Mouse (Mus musculus): ENCODE results near the gene Stat6.
A peak's percentile ranks its signal among the peaks of the same experiment; 100 is the strongest.

The Stat6 gene

GRCm38 (mm10) chr10:127642772-127643552 lies at the start of gene Stat6:
Gene Stat6, plus strand, starts transcription at chr10:127642986.
- peak; percentile 82 to 89 for DNase-seq (ENCODE audit: low spot score in 2 of 2)

DNA sequence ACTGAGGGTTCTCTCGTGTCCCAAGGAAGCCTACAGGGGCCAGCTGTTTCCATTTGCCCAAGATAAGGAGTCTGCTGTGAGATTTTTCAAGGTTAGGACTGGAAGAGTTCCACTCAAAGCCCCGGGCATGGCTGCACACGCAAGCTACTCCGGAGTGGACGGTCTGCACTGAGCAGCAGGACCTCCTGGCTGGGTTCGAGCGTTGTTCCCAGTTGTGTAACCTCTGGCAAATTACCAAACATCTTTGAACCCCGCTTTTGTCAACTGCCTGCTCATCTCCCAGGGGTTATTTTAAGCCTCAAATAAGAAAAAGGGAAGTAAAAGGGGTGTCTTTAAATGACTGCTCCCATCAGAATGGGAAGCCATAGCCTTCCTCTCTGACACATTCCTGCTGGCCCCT lies 48.4 kb upstream of the Stat6 start:
- no peak for DNase-seq (ENCODE audit: low spot score in 2 of 2)

DNA sequence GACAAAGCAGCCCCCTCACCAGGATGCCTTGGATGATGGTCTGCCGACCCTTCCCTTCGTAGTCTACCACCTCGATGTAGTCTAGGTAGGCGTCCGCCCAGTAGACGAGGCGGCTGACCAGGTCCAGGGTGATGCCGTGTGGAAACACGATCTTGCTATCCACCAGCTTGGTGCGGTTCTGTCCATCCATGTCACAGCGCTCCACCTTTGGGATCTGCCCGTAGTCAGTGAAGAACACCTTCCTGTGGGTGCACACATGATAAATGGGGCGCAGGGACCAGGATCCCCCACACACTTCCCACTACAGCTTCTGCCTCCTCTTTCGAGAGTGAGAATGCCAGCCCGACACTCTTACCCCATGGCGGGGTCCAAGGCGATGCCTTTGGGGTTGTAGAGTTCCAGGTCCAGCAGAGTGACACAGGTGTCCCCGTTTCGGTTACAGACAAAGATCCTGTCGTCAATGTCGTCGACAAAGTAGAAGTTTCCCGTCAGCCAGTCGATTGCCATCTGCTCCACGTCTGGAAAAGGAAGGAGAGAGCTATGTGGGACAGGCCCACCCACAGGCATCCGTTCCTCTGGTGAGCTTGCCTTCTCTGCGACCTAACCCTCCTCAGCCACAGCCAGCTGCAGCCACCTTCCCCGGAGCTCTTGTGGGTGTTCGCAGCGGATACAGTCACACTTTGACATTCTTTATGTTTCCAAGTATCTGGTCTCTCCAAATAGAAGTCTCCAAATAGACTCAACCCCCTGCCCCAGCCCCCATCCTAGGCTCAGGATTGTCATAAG lies 47.7 kb upstream of the Stat6 start:
- DNase-seq (ENCODE audit: low spot score in 2 of 2) = no peak

- DNase-seq (ENCODE audit: low spot score in 2 of 2) = no peak
Observed at GRCm38 (mm10) chr10:127596321-127596941, 46.4 kb upstream of the Stat6 start.

GRCm38 (mm10) chr10:127597311-127597901 lies 45.4 kb upstream of the Stat6 start:
- DNase-seq (ENCODE audit: low spot score in 2 of 2) = no peak

GRCm38 (mm10) chr10:127598607-127599006 lies 44.2 kb upstream of the Stat6 start:
- DNase-seq (ENCODE audit: low spot score in 2 of 2) = no peak

DNA sequence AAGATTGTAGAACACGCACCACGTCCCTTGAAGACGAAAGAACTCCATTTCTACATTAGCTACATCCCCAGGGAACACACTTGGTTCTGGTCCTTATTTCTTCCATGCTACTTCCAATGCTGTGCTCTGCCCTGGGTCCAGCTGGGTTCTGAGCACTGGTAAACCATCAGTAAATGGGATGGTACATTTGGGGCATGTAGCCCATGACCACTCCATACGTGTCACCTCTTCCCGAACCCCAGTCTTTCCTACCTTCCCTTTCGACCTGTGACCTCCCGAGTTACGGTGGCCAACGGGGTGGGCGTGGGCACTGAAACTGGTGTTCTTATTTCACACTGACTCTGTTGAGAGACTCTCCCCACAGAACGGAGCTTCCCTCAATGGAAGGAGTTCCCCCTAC lies 43.5 kb upstream of the Stat6 start:
- DNase-seq (ENCODE audit: low spot score in 2 of 2) = no peak

- no peak for DNase-seq (ENCODE audit: low spot score in 2 of 2)
Observed at GRCm38 (mm10) chr10:127599779-127600541, 42.8 kb upstream of the Stat6 start.

- no peak for DNase-seq (ENCODE audit: low spot score in 2 of 2)
Observed at GRCm38 (mm10) chr10:127602194-127602593, 40.6 kb upstream of the Stat6 start.

GRCm38 (mm10) chr10:127603437-127604371 lies 39.1 kb upstream of the Stat6 start:
- DNase-seq (ENCODE audit: low spot score in 2 of 2) = peak in 1 of 2 experiments; percentile 66

GRCm38 (mm10) chr10:127604465-127605250 lies 38.1 kb upstream of the Stat6 start:
- peak; percentile 47 to 70 for DNase-seq (ENCODE audit: low spot score in 2 of 2)

DNA sequence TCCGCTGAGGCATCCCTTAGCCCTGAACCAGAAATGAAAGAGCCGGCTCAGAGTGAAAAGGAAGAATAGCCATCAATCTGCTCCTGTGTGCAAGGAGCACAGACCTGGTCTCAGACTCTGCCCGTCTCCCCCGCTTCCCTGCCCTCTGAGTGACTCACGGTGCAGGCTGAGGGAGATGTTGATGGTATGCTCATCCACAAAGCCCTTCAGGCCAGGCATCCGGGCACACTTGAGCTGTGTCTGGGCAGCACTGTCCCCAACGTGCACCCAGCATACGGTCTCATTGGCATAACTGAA lies 37.6 kb upstream of the Stat6 start:
- DNase-seq (ENCODE audit: low spot score in 2 of 2) = no peak

DNA sequence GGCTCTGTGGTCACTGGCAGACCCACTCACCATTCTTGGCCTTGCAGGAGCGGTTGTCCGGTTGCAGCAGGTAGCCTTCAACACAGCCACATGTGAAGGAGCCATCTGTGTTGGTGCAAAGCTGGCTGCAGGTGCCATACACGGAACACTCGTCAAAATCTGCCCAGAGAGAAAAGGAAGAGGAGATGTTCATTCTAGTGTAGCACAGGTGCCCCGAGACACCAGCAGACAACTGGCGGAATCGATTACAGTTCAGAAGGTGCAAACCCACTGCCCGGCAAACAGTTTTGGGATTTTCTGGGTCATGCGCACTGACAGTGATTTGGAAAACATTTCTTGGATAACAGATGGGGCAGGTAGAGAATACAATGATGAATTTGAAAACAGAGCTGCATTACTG lies 37.0 kb upstream of the Stat6 start:
- no peak for DNase-seq (ENCODE audit: low spot score in 2 of 2)

- no peak for DNase-seq (ENCODE audit: low spot score in 2 of 2)
Observed at GRCm38 (mm10) chr10:127607059-127607458, 35.7 kb upstream of the Stat6 start.

DNA sequence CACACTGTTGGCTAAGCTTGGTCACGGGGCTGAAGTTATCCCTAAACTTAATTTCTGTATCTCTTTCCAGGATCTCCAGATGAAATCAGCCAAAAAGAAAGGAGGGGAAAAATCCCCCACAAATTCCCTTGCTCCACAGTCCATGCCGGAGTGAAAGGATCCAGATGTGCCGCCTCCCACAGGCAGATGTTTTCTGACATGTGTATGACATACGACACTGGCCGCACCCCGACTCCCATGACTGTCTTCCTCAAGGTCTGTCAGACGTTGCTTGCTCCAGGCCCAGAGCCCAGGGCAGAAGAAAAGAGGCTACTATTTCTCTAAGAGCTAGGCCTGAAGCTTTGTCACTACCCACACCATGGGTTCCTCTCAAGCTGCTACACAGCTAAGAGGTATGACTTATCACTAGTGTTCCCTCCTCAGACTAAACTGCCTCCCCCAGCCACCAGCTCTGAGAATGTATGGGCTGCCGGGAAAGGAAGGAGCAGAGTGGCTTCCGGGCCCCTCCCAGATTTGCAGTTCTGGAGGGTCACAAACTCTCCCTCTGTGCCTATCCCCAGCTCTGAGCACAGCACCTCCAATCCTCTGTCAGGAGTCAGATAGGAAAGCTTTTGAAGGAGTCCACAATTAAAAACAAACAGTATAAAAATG lies 33.2 kb upstream of the Stat6 start:
- DNase-seq (ENCODE audit: low spot score in 2 of 2) = no peak

- no peak for DNase-seq (ENCODE audit: low spot score in 2 of 2)
Observed at GRCm38 (mm10) chr10:127610066-127610415, 32.7 kb upstream of the Stat6 start.

GRCm38 (mm10) chr10:127612079-127612775 lies 30.6 kb upstream of the Stat6 start:
- no peak for DNase-seq (ENCODE audit: low spot score in 2 of 2)

- DNase-seq (ENCODE audit: low spot score in 2 of 2) = no peak
Observed at GRCm38 (mm10) chr10:127614236-127615033, 28.4 kb upstream of the Stat6 start.

Data from spleen, postnatal 4 days (tissue).